Mouse (Mus musculus) Patski (cell line): Measurements from ENCODE around the gene Smco4. TPM values are rescaled to one million over a fixed set of nuclear protein-coding genes. Genes with fewer than 3 reads are reported as not detected.
A peak's percentile ranks its signal among the peaks of the same experiment; 100 is the strongest.

Experiments
- ATAC-seq: fragments of 100-300 bp; one replicate; pipeline ENCODE4 v1.8.0; 2021
- CTCF ChIA-PET: fragments of 350-600 bp; sonication (Branson Sonifier 250); formaldehyde crosslinking; loops from one replicate; lab custom pipeline; 2022; ENCODE audit warnings: inconsistent platforms; lab: Charles Lee
- POLR2A ChIA-PET: fragments of 350-600 bp; sonication (Branson Sonifier 250); formaldehyde crosslinking; loops from one replicate; lab custom pipeline; 2022; ENCODE audit warnings: antibody characterized with exemption, inconsistent platforms; lab: Charles Lee
- DNase-seq: peaks from one replicate; pipeline ENCODE4 v3.0.0-alpha.2; 2011; ENCODE audit warnings: low read depth, low spot score
- H3K27me3 ChIP-seq: fragments of 371-371 bp; one replicate; pipeline ENCODE4 v1.5.1; 2021
- CTCF ChIP-seq: fragments of 100-300 bp; IDR thresholded peaks from one replicate; pipeline ENCODE4 v1.5.1; 2021
- in situ Hi-C: fragments of 300-500 bp; cut with MboI; formaldehyde crosslinking; loops from 3 replicates; pipeline ENCODE4 v1.11.1; 2018; ENCODE audit warnings: low pct_unique_long_range_greater_than_20kb, mixed read lengths
- polyA plus RNA-seq: library from polyadenylated mRNA; unstranded; gene quantifications from one replicate; pipeline ENCODE4 v1.2.3, GENCODE M21; 2021

The Smco4 gene
- polyA plus RNA-seq, 1 experiment from 2014 or later: 15.8 TPM

DNA sequence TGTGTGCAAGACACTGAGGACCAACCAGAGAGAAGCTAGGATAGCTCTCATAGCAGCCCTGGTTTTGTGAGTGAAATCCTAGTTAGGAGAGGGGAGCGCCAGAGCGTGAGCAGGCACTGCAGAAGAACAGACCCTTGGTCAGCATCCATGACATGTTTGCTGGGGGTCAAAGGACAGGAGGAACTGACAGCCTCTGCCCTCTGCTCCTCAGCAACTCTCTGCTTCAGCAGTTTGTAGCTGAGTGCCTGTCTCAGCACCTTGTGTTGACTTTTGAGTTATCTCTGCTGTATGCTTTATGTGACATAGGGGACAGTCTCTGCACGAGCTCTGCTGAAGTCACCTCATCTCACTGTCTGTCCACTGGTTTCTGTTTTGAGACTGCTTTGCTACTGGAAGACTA, 13.6 kb downstream of the Smco4 start:
- no peak for TF ChIP-seq CTCF
- DNase-seq: no peak
- ChIA-PET POLR2A (no interaction called here), CTCF (interaction anchor here (1.1 kb wide), 1 partner anchor 15 kb away, joined by 3 read pairs; no protein-coding TSS in a partner anchor)
- no peaks in the 10 kb centered on the region for H3K27me3 ChIP-seq
- in situ Hi-C loops: no loop called here
- ATAC-seq: no peak

DNA sequence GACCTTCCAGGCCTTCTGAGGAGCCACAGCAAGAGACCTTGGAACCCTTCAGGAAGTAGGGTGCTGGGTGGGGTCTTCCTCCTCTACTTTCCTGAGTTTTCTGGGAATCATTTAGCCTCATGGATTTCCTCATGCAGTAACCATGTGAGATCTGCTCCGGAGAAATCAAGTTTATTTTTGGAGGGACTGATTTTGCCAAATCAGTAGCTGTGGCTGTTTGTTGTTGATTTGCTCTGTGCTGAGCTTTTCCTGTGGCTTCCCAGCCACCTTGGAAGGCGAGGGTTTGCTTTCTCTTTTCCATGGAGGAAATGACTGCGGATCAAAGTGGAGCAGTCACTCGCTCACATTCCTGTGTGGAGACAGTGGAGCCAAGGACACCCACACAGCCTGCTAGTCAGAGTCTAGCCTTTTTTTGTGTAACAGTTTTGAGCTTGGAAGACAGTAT, 14.2 kb downstream of the Smco4 start:
- in situ Hi-C loops: no loop called here
- DNase-seq: no peak
- ChIA-PET CTCF (interaction anchor here (1.1 kb wide), 1 partner anchor 15 kb away, joined by 3 read pairs; no protein-coding TSS in a partner anchor), POLR2A (no interaction called here)
- no peaks in the 10 kb centered on the region for H3K27me3 ChIP-seq
- no peak for TF ChIP-seq CTCF
- peak; percentile 44 for ATAC-seq

DNA sequence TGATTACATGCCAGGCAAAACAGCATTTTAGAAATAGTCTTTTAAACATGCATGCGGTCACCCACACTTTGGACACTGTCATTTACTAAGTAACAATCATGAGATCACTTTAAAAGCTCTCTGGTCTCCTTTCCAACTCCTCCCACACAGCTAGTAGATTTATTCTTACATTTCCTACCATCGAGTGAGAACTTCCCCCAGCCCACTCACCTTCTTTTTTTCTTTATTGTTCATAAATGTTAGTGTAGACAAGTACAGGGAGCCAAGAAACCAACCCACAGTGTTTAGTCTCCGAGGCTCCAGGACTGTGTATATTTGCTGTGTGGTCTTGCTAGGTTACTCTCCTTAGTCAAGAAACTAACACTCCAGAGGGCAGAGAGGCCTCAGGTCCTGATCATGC, 16.1 kb downstream of the Smco4 start:
- TF ChIP-seq CTCF: no peak
- ChIA-PET CTCF (interaction anchor here (1.5 kb wide), 1 partner anchor 15 kb away, joined by 7 read pairs; no protein-coding TSS in a partner anchor), POLR2A (no interaction called here)
- in situ Hi-C loops: no loop called here
- DNase-seq (no peak), ATAC-seq (no peak)
- H3K27me3 ChIP-seq: no peaks in the 10 kb centered on the region

DNA sequence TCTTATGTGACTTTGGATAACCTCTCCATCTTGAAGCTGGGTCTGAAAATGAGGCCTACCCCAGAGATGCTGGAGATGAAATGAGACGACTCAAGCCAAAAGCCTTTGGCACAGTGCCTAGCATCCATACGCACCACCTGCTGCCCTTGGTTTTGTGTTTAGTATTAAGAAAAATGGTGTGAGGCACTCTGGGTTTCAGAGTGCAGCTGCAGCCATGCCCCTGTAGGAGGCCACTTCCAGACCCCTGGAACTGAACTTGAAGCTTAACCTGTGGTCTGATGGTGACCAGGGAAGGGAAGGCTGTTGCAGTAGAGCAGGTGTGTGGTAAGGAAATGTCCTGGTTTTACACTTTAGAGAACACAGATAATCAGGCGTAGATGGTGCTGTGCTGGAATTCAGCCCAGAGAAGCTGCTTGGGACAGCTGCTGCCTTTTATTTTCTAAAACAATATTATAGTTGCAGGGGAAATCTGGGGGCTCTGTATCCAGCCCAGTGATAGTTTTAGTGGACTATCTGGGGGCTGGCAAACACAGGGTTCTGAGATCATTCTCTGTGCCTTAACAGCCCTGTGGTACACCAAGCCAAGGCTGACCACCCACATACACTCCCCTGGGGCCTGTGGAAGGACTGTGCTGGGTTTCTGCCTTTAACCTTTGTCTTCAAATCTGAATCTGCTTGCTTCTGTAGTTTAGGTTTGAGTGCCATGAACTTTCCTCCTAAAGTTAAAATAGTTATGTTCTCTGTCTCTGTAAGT, 17.5 kb downstream of the Smco4 start:
- no peak for TF ChIP-seq CTCF
- ChIA-PET POLR2A (interaction anchor here (0.7 kb wide), 1 partner anchor 51 kb away, joined by 3 read pairs; no protein-coding TSS in a partner anchor), CTCF (interaction anchor here (1.5 kb wide), 1 partner anchor 16 kb away, joined by 7 read pairs; no protein-coding TSS in a partner anchor)
- in situ Hi-C loops: no loop called here
- DNase-seq (no peak), ATAC-seq (no peak)
- H3K27me3 ChIP-seq: no peaks in the 10 kb centered on the region

DNA sequence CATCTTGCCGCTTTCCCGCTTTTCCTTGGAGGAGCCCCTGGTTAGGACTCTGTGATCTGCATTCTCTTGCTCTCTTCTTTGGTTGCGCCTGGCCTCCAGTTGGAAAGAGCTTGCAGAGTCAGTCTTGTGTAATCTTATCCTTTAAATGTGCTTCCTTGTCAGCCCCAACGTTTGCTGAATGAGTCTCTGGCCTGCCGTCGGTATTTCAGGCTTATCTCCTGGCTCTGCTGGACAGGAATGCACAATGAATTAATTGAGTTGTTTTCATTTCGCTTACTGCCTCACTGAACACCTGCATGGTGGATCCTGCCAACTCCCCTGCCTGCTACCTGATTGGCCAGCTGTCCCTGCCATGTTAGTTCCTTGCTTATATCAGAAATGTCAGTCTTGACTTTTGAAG, 19.7 kb downstream of the Smco4 start:
- no peak for TF ChIP-seq CTCF
- ATAC-seq (peak; percentile 92), DNase-seq (no peak)
- ChIA-PET POLR2A (no interaction called here), CTCF (interaction anchor here (1.1 to 1.4 kb wide), 3 partner anchors 9 to 18 kb away, joined by 3 to 5 read pairs (median 3); no protein-coding TSS in a partner anchor)
- no peaks in the 10 kb centered on the region for H3K27me3 ChIP-seq
- in situ Hi-C loops: no loop called here

DNA sequence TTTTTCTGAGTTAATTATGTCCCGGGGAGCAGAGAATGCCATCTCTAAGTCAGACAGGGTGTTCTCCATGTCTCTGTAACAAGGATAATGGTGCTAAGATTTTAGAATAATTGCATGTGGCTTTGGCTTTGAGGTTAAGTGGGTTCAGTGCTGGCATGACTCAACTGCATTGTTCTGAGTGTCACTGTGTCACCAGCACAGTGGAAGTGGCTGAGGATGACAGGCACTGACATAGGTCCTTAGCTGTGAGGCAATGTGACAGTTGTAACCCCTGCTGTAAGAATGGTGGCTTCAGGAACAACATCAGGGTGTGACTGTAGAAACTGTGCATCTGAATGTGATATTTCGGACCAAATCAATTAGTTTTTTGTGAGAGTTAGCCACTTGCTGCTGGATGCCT, 22.8 kb downstream of the Smco4 start:
- TF ChIP-seq CTCF: no peak
- in situ Hi-C loops: no loop called here
- H3K27me3 ChIP-seq: no peaks in the 10 kb centered on the region
- CTCF ChIA-PET: no interaction called here
- no peak for DNase-seq
- POLR2A ChIA-PET: no interaction called here
- ATAC-seq: no peak

DNA sequence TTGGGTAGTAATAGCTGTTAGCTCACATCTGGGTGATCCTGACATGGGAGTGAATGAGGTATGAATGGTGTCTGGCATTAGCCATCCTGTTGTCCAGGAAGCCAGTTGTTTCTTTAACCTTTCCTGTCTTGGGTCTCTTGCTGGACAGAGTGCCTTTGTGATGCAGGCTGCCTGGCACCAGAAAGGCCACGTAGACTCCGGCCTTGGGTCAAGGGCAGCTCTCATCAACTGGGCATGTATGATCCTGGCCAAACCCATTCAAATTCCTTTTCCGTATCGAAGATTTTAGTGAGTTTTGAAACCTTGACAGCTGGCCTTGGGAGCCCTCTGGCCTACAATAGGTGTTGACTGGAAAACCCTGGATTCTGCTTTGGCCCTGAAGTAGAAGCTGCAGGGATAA, 24.7 kb downstream of the Smco4 start:
- in situ Hi-C loops: no loop called here
- DNase-seq: no peak
- ChIA-PET CTCF (no interaction called here), POLR2A (no interaction called here)
- no peak for TF ChIP-seq CTCF
- no peak for ATAC-seq
- H3K27me3 ChIP-seq: no peaks in the 10 kb centered on the region

DNA sequence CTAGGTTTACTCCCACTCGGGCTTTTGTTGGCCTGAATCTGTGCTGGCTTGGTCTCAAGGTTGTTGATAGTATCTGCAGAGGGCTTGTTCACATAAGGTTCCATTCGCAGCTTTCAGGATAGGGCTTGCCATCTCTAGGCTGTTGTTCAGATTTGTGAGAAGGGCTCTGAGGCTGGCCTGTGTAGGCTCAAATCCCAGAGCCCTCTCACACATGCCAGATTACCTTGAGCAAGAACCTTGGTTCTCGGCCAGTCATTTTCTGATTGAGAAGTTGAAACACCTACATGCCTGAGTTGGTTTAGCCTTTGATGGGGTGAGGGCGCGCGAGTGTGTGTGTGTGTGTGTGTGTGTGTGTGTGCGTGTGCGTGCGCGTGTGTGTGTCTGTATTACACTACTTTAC, 29.1 kb downstream of the Smco4 start:
- ATAC-seq (no peak), DNase-seq (no peak)
- ChIA-PET POLR2A (no interaction called here), CTCF (interaction anchor here (0.8 to 2.1 kb wide), 3 partner anchors 9 to 15 kb away, joined by 3 to 5 read pairs (median 3); no protein-coding TSS in a partner anchor)
- in situ Hi-C loops: no loop called here
- H3K27me3 ChIP-seq: no peaks in the 10 kb centered on the region
- no peak for TF ChIP-seq CTCF

DNA sequence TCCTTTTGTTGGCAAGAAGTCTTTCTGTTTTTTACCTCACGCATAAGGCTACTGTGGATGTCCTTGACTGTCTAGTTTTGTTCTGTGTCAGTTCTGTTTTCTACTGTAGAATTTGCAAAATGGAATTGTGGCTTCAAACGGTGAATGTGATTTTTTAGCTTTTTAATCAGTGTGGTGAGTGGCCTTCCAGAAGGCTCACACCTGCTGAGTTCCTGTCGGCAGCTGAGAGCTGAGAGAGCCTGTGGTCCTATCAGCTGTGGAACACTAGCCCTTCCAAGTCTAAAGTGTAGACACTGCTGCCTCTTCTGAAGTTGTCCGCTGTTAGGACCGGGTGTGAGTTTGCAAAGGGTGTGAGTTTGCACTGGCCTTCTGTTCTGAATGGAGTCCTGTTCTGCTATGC, 29.7 kb downstream of the Smco4 start:
- DNase-seq (no peak), ATAC-seq (no peak)
- in situ Hi-C loops: no loop called here
- POLR2A ChIA-PET: no interaction called here
- no peaks in the 10 kb centered on the region for H3K27me3 ChIP-seq
- CTCF ChIA-PET: interaction anchor here (1.6 to 2.1 kb wide), 2 partner anchors 9 to 10 kb away, joined by 3 to 5 read pairs; no protein-coding TSS in a partner anchor
- TF ChIP-seq CTCF: no peak

DNA sequence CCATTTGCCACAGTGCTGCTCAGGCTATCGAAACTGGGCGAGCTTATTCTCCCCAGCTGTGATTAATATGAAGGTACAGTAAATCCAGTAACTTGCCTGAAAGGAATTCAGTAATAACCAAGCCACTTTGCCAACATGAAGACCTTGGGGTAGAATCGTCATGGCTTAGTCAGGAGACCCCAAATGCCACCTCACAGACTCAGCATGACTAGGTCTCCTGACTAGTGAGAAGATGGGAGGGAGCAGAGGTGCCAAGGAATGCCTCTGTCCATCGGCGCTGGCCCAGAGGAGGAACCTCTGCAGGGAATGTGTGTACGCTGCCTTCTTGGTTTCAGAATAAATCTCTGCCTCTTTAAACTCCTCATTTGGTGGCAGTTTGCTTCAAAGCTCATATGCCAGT, 30.4 kb downstream of the Smco4 start:
- TF ChIP-seq CTCF: no peak
- ChIA-PET CTCF (interaction anchor here (1.6 kb wide), 1 partner anchor 9 kb away, joined by 3 read pairs; no protein-coding TSS in a partner anchor), POLR2A (no interaction called here)
- DNase-seq (no peak), ATAC-seq (no peak)
- no peaks in the 10 kb centered on the region for H3K27me3 ChIP-seq
- in situ Hi-C loops: no loop called here

DNA sequence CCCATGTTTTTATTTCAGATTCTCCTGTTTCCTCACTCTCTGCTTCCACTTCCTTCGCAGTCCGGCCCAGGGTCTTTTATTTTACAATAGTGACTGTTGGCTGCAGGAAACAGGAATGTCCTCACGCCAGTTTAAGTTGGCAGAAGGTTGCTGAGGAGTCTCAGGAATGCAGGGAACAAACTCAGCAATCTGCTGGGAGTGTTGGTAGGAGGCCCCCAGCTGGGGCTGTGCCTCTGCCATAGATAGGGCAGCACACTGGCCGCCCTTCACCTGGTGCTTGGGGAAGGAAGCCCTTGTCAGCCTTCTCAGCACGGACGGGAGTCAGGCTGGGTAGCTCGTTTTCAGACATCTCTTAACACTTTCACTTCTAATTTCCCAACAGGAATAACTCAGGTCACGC, 32.0 kb downstream of the Smco4 start:
- no peak for ATAC-seq
- no peak for TF ChIP-seq CTCF
- ChIA-PET POLR2A (no interaction called here), CTCF (interaction anchor here (0.9 kb wide), 1 partner anchor 12 kb away, joined by 3 read pairs; no protein-coding TSS in a partner anchor)
- no peaks in the 10 kb centered on the region for H3K27me3 ChIP-seq
- in situ Hi-C loops: no loop called here
- no peak for DNase-seq
